In genomic region chr12:113149896-113150295, GRCm38 (mm10) we compare ENCODE assay signal across 23 mouse cellular contexts. TPM values are rescaled to one million over a fixed set of nuclear protein-coding genes. Genes with fewer than 3 reads are reported as not detected.
DNase-seq lines count a peak whose midpoint lies in the region; ATAC-seq and TF ChIP-seq lines count a peak whose summit lies in the region.
"Had no signal": no experiment of that assay in that cellular context is flagged by ENCODE, and none has a peak within 500 bp of the region (broad histone marks: within the 10 kb centered on the region; RNA-seq: fewer than 3 reads in every experiment).

No protein-coding gene starts in this region.

- WGBS in intestine, postnatal 0 days, result 72% methylated on average over 3 of the region's 3 CpGs
- 74% methylated on average over 3 of the region's 3 CpGs for WGBS in intestine, embryonic 15.5 days

- no peak for TF ChIP-seq POLR2A in testis, adult 2 months (IDR thresholded peaks at IDR 0.05; ENCODE audit: control insufficient read depth, low read depth, low read length)

- peaks cover 4% of the 10 kb centered on the region; the same call in 1 of the 2 replicates for H3K36me3 ChIP-seq in intestine, postnatal 0 days (ENCODE audit: control insufficient read depth, insufficient read depth)
- H3K36me3 ChIP-seq in intestine, embryonic 15.5 days, result 0 out of 2 replicates have a peak, but pooled peaks cover 4% of the 10 kb centered on the region
- no peaks in the 10 kb centered on the region for H3K36me3 ChIP-seq in testis, adult 2 months (ENCODE audit: control insufficient read depth, insufficient read depth, low read length)
- H3K36me3 ChIP-seq: limb, embryonic 10.5 days; limb, embryonic 15.5 days had no signal

- no peak overlapping the region for H3K9ac ChIP-seq in intestine, postnatal 0 days (ENCODE audit: low read depth, low read length)
- no peak overlapping the region for H3K9ac ChIP-seq in intestine, embryonic 15.5 days
- H3K9ac ChIP-seq: hindbrain, embryonic 14.5 days; limb, embryonic 15.5 days; liver, embryonic 13.5 days; midbrain, embryonic 12.5 days had no signal

- peaks cover 5% of the 10 kb centered on the region; the same call in 1 of the 2 replicates for H3K27me3 ChIP-seq in intestine, postnatal 0 days (replicated peaks; ENCODE audit: control insufficient read depth, insufficient read depth, low read length)
- peaks cover 6% of the 10 kb centered on the region for H3K27me3 ChIP-seq in intestine, embryonic 15.5 days (replicated peaks)
- no peaks in the 10 kb centered on the region for H3K27me3 ChIP-seq in testis, adult 2 months (ENCODE audit: control insufficient read depth, insufficient read depth, low read length)

- 0 out of 2 replicates have a peak overlapping the region, but pooled peaks have one; percentile 21 for H3K27ac ChIP-seq in intestine, postnatal 0 days (ENCODE audit: low read depth, low read length)
- no peak overlapping the region for H3K27ac ChIP-seq in intestine, embryonic 15.5 days
- H3K27ac ChIP-seq in testis, adult 2 months (ENCODE audit: control insufficient read depth, insufficient read depth, low read depth, low read length), result no peak overlapping the region
- no peak overlapping the region for H3K27ac ChIP-seq in left cerebral cortex, adult 2 months
- H3K27ac ChIP-seq: hindbrain, embryonic 14.5 days; limb, embryonic 10.5 days; limb, embryonic 15.5 days; liver, embryonic 13.5 days; midbrain, embryonic 12.5 days had no signal

- H3K4me3 ChIP-seq in intestine, postnatal 0 days (ENCODE audit: low read depth, low read length), result no peak overlapping the region
- H3K4me3 ChIP-seq in intestine, embryonic 15.5 days (replicated peaks), result no peak overlapping the region
- peak overlapping the region; percentile 30; the same call in 1 of the 2 replicates for H3K4me3 ChIP-seq in testis, adult 2 months (ENCODE audit: control insufficient read depth, low read depth, low read length)
- no peak overlapping the region for H3K4me3 ChIP-seq in left cerebral cortex, adult 2 months
- H3K4me3 ChIP-seq: erythroblast, embryonic 14.5 days; limb, embryonic 10.5 days; limb, embryonic 15.5 days; liver, embryonic 13.5 days; midbrain, embryonic 12.5 days had no signal

- H3K9me3 ChIP-seq in intestine, postnatal 0 days (ENCODE audit: control insufficient read depth), result no peaks in the 10 kb centered on the region
- H3K9me3 ChIP-seq in intestine, embryonic 15.5 days, result no peaks in the 10 kb centered on the region
- H3K9me3 ChIP-seq: limb, embryonic 10.5 days; limb, embryonic 15.5 days; liver, embryonic 13.5 days; midbrain, embryonic 12.5 days had no signal

- H3K4me1 ChIP-seq in intestine, postnatal 0 days (replicated peaks; ENCODE audit: control insufficient read depth, insufficient read depth, low read length), result peaks cover 20% of the 10 kb centered on the region
- H3K4me1 ChIP-seq in intestine, embryonic 15.5 days (replicated peaks), result peaks cover 42% of the 10 kb centered on the region
- peaks cover 44% of the 10 kb centered on the region for H3K4me1 ChIP-seq in testis, adult 2 months (ENCODE audit: control insufficient read depth, insufficient read depth, low read length)

- no peak overlapping the region for H3K4me2 ChIP-seq in intestine, postnatal 0 days (replicated peaks; ENCODE audit: low read depth)
- H3K4me2 ChIP-seq in intestine, embryonic 15.5 days (replicated peaks), result no peak overlapping the region
- H3K4me2 ChIP-seq: heart, embryonic 11.5 days; hindbrain, embryonic 14.5 days; limb, embryonic 15.5 days; liver, embryonic 13.5 days; midbrain, embryonic 12.5 days had no signal

- no peak for DNase-seq in testis, postnatal 10 days (ENCODE audit: low spot score)
- peak; percentile 62 for DNase-seq in T-cell, adult 2 months (ENCODE audit: low spot score)
- peak; percentile 69 for DNase-seq in naive thymus-derived CD4-positive, alpha-beta T cell, adult 2 months (ENCODE audit: low read depth)
- DNase-seq in left cerebral cortex, adult 2 months (ENCODE audit: extremely low spot score in 1 of 2, low spot score in 2 of 2), result no peak
- DNase-seq in urinary bladder, postnatal 36 days (ENCODE audit: low spot score in 2 of 2), result no peak
- DNase-seq: adrenal gland, postnatal 25 days; cerebellum, adult 11-12 months; layer of hippocampus, postnatal 36 days; liver, embryonic 13.5 days had no signal

- no peak for ATAC-seq in intestine, postnatal 0 days
- ATAC-seq in intestine, embryonic 15.5 days, result no peak
- ATAC-seq: forebrain, embryonic 16.5 days; inflammation-experienced regulatory T-cells, adult 6 months; lung, postnatal 0 days had no signal

- no peak for TF ChIP-seq CTCF in intestine, postnatal 0 days (IDR thresholded peaks at IDR 0.05; ENCODE audit: low read depth)
- no peak for TF ChIP-seq CTCF in testis, adult 2 months (IDR thresholded peaks at IDR 0.05; ENCODE audit: control insufficient read depth, insufficient read depth, insufficient replicate concordance, low read depth, low read length)
- no peak for TF ChIP-seq CTCF in left cerebral cortex, adult 2 months (IDR thresholded peaks at IDR 0.05)

- intact Hi-C loops in left cerebral cortex, adult 2 months (cut with DNase I), result loop anchor here (5.0 kb wide), 1 partner anchor 37 kb away; the partner anchor contains the start of gene Tmem121

RNA-seq across cellular contexts. Expression of gene Crip1, which starts 3.8 kb away (rescaled TPM):
- 1,918 and 1,992 TPM in 2 replicates for polyA plus RNA-seq in intestine, postnatal 0 days (2015; fragmentation: Nextera tagmentation; extraction: Ambion mirVana)
- polyA plus RNA-seq in intestine, embryonic 15.5 days (2015; fragmentation: Nextera tagmentation; extraction: Ambion mirVana), result 426 and 430 TPM in 2 replicates
- polyA plus RNA-seq in testis, adult 2 months (2012; rRNA removed), result 30.4 and 106 TPM in 2 replicates
- total RNA-seq in left cerebral cortex, adult 2 months (2021), result 10 to 100 TPM; 14.4 to 15.0 TPM

RNA-seq across cellular contexts. Expression of gene Tedc1, which starts 6.3 kb away (rescaled TPM):
- 5.5 and 6.8 TPM in 2 replicates for polyA plus RNA-seq in intestine, postnatal 0 days (2015; fragmentation: Nextera tagmentation; extraction: Ambion mirVana)
- 25.3 and 25.5 TPM in 2 replicates for polyA plus RNA-seq in intestine, embryonic 15.5 days (2015; fragmentation: Nextera tagmentation; extraction: Ambion mirVana)
- 46.9 and 48.0 TPM in 2 replicates for polyA plus RNA-seq in testis, adult 2 months (2012; rRNA removed)
- total RNA-seq in left cerebral cortex, adult 2 months (2021), result 1 to 10 TPM; 1.7 to 2.2 TPM

RNA-seq across cellular contexts. Expression of gene Crip2, which starts 9.9 kb away (rescaled TPM):
- polyA plus RNA-seq in intestine, postnatal 0 days (2015; fragmentation: Nextera tagmentation; extraction: Ambion mirVana), result 90.4 and 96.8 TPM in 2 replicates
- 122 and 130 TPM in 2 replicates for polyA plus RNA-seq in intestine, embryonic 15.5 days (2015; fragmentation: Nextera tagmentation; extraction: Ambion mirVana)
- polyA plus RNA-seq in testis, adult 2 months (2012; rRNA removed), result 178 and 179 TPM in 2 replicates
- total RNA-seq in left cerebral cortex, adult 2 months (2021), result 100 to 1,000 TPM; 143 to 148 TPM

RNA-seq across cellular contexts. Expression of gene Tmem121, which starts 35.8 kb away (rescaled TPM):
- polyA plus RNA-seq in intestine, postnatal 0 days (2015; fragmentation: Nextera tagmentation; extraction: Ambion mirVana), result 3.4 and 3.5 TPM in 2 replicates
- 6.7 and 7.5 TPM in 2 replicates for polyA plus RNA-seq in intestine, embryonic 15.5 days (2015; fragmentation: Nextera tagmentation; extraction: Ambion mirVana)
- polyA plus RNA-seq in testis, adult 2 months (2012; rRNA removed), result 1.0 and 1.3 TPM in 2 replicates
- 10 to 100 TPM; 27.8 to 28.6 TPM for total RNA-seq in left cerebral cortex, adult 2 months (2021)
- total RNA-seq: common myeloid progenitor, adult 5-6 weeks; gastrocnemius, adult 8-10 months had no signal
- polyA plus RNA-seq: erythroblast, embryonic 14.5 days had no signal

RNA-seq across cellular contexts. Expression of gene Mta1, which starts 51.8 kb away (rescaled TPM):
- 4.9 and 5.6 TPM in 2 replicates for polyA plus RNA-seq in intestine, postnatal 0 days (2015; fragmentation: Nextera tagmentation; extraction: Ambion mirVana)
- 11.3 and 11.5 TPM in 2 replicates for polyA plus RNA-seq in intestine, embryonic 15.5 days (2015; fragmentation: Nextera tagmentation; extraction: Ambion mirVana)
- 57.9 and 63.9 TPM in 2 replicates for polyA plus RNA-seq in testis, adult 2 months (2012; rRNA removed)
- total RNA-seq in left cerebral cortex, adult 2 months (2021), result 10 to 100 TPM; 72.9 to 76.5 TPM

Comparison
In these comparisons a context has a peak if more than half of its experiments do, and no peak if none do; other contexts are left out.
1. DNase-seq: peak in T-cell, adult 2 months (single experiment) and naive thymus-derived CD4-positive, alpha-beta T cell, adult 2 months (single experiment); none in testis, postnatal 10 days (single experiment), left cerebral cortex, adult 2 months (0 of 2) and urinary bladder, postnatal 36 days (0 of 2).